Mouse (Mus musculus): Measurements from ENCODE around the gene Zfp867.

Gene Zfp867

GRCm38 (mm10) chr11:59458973-59459372 lies 13.3 kb downstream of the Zfp867 start:
- no peak for DNase-seq

GRCm38 (mm10) chr11:59456891-59457290 lies 15.4 kb downstream of the Zfp867 start:
- DNase-seq: no peak

GRCm38 (mm10) chr11:59456346-59456745 lies 15.9 kb downstream of the Zfp867 start:
- no peak for DNase-seq

- DNase-seq: no peak
Observed at GRCm38 (mm10) chr11:59451086-59451485, 21.2 kb downstream of the Zfp867 start, which contains the start of gene Snap47. Snap47 (minus strand) TSS chr11:59451186.

GRCm38 (mm10) chr11:59450230-59450771 lies 22.0 kb downstream of the Zfp867 start:
- no peak for DNase-seq

- peak; percentile 96 to 97 for DNase-seq
Observed at GRCm38 (mm10) chr11:59449741-59450229, 22.5 kb downstream of the Zfp867 start, which contains the start of gene Jmjd4. Jmjd4 (plus strand) TSS chr11:59450045.

GRCm38 (mm10) chr11:59443102-59443501 lies 29.2 kb downstream of the Zfp867 start:
- DNase-seq: no peak

GRCm38 (mm10) chr11:59437954-59438353 lies 34.3 kb downstream of the Zfp867 start:
- no peak for DNase-seq

GRCm38 (mm10) chr11:59432261-59432660 lies 40.0 kb downstream of the Zfp867 start:
- no peak for DNase-seq

GRCm38 (mm10) chr11:59429959-59430358 lies 42.3 kb downstream of the Zfp867 start:
- DNase-seq: no peak

GRCm38 (mm10) chr11:59428057-59428660 lies 44.1 kb downstream of the Zfp867 start:
- peak; percentile 16 to 19 for DNase-seq

- peak in 1 of 2 experiments; percentile 29 for DNase-seq
Observed at GRCm38 (mm10) chr11:59425671-59426101, 46.6 kb downstream of the Zfp867 start.

- no peak for DNase-seq
Observed at GRCm38 (mm10) chr11:59423010-59423588, 49.2 kb downstream of the Zfp867 start.

GRCm38 (mm10) chr11:59421967-59422366 lies 50.3 kb downstream of the Zfp867 start:
- no peak for DNase-seq

GRCm38 (mm10) chr11:59421436-59421835 lies 50.8 kb downstream of the Zfp867 start:
- no peak for DNase-seq

GRCm38 (mm10) chr11:59418708-59419107 lies 53.6 kb downstream of the Zfp867 start:
- DNase-seq: no peak

- DNase-seq: no peak
Observed at GRCm38 (mm10) chr11:59412999-59413863, 59.0 kb downstream of the Zfp867 start.

- DNase-seq: no peak
Observed at GRCm38 (mm10) chr11:59412058-59412457, 60.2 kb downstream of the Zfp867 start.

Measured in cerebellum, postnatal 14 days (tissue).